22 mouse cellular contexts compared by ENCODE assay signal in the genomic region with DNA sequence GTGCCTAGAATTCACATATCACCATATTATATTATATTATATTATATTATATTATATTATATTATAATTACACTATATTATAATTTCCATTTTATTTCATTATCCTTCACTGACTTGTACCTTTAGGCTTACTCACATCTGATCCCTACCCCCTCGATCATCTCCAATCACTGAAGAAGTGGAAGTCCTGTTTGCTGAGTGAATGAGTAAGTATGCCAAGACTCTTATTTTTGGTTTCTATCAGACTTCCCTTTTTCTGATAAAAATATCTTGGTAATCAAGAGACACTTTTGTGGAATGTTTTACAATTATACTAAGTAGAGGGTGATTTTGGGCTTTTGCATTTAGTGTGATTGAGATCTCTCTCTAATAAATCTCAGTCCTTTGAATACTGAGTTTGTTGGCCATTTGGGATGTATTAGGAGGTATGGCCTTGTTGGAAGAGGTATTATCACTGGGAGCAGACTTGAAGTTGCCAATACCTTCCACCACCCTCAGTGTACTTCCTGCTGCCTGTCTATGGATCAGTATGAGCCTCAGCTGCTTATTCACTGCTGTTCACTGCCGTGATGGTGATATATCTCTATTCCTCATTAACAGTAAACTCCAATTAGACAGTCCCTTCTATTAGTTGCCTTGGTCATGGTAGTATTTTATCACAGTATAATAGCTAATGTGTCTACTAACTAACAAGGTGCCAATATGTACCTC.
"Had no signal": no experiment of that assay in that cellular context is flagged by ENCODE, and none has a peak within 500 bp of the region (broad histone marks: within the 10 kb centered on the region; RNA-seq: fewer than 3 reads in every experiment).

No protein-coding gene starts in this region.

- ATAC-seq: hindbrain, postnatal 0 days; intestine, embryonic 16.5 days had no signal

- H3K9me3 ChIP-seq: heart, embryonic 10.5 days; heart, embryonic 12.5 days; hindbrain, embryonic 13.5 days; hindbrain, embryonic 15.5 days; limb, embryonic 13.5 days; limb, embryonic 15.5 days had no signal

- H3K4me2 ChIP-seq: heart, embryonic 12.5 days; hindbrain, embryonic 13.5 days; hindbrain, embryonic 15.5 days; limb, embryonic 13.5 days; limb, embryonic 15.5 days; liver, embryonic 11.5 days had no signal

- DNase-seq: gastrocnemius, postnatal 14 days; gastrocnemius, postnatal 36 days; heart, adult 18-20 months; heart, postnatal 10 days; heart, postnatal 4 days; kidney, adult 11 months; kidney, adult 2 months; kidney, postnatal 10 days; kidney, postnatal 36 days; layer of hippocampus, adult 9-11 months; layer of hippocampus, postnatal 36 days; left cerebral cortex, postnatal 4 days had no signal

- H3K27ac ChIP-seq: heart, embryonic 10.5 days; hindbrain, embryonic 13.5 days; hindbrain, embryonic 15.5 days; hindbrain, postnatal 0 days; limb, embryonic 13.5 days; limb, embryonic 15.5 days; liver, embryonic 14.5 days had no signal

- H3K9ac ChIP-seq: heart, embryonic 12.5 days; hindbrain, embryonic 13.5 days; hindbrain, embryonic 15.5 days; limb, embryonic 13.5 days; limb, embryonic 15.5 days; liver, embryonic 14.5 days had no signal

- H3K4me3 ChIP-seq: heart, embryonic 10.5 days; heart, embryonic 12.5 days; hindbrain, embryonic 13.5 days; hindbrain, embryonic 15.5 days; limb, embryonic 13.5 days; limb, embryonic 15.5 days had no signal

- H3K27me3 ChIP-seq: heart, embryonic 12.5 days; hindbrain, embryonic 13.5 days; hindbrain, embryonic 15.5 days; limb, embryonic 13.5 days; limb, embryonic 15.5 days had no signal

- H3K36me3 ChIP-seq: heart, embryonic 10.5 days; heart, embryonic 12.5 days; hindbrain, embryonic 13.5 days; hindbrain, embryonic 15.5 days; limb, embryonic 13.5 days; limb, embryonic 15.5 days had no signal

- H3K4me1 ChIP-seq: heart, embryonic 10.5 days; heart, embryonic 12.5 days; hindbrain, embryonic 13.5 days; hindbrain, embryonic 15.5 days; limb, embryonic 13.5 days; limb, embryonic 15.5 days had no signal
